Mouse (Mus musculus): ENCODE data around the gene Slc41a3.

Slc41a3 gene

DNA sequence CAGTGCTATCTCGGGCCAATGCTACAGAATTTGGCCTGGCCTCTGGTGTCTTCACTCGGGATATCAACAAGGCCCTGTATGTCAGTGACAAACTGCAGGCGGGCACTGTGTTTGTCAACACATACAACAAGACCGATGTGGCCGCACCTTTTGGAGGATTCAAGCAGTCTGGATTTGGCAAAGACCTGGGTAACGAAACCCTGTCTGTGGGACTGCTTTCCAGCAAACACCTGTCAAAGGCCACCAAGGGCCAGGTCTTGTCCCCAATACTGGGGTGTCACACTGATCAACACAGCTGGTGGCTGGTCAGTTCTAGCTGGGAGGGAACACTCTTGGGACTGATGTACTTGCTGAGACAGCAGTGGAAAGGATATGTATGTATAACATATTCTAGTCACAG lies 6.3 kb upstream of the Slc41a3 start:
- no peak for DNase-seq

DNA sequence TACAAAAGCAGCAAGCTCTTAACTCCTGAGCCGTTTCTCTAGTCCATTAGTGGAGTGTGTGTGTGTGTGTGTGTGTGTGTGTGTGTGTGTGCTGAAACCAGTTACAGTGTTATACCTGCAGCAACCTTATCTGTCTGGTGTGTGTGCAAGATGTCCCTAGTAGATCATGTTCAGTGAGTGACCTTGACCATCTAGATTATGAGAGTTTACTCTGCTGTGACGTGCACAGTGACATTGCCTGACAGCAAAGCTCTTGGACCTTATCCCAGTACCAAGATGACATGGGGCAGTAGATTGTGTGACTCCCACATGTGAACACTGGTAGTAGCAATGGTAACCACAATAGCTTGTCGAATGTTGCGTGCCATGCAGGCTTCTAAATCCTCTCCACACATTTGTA lies 4.2 kb upstream of the Slc41a3 start:
- DNase-seq = no peak

DNA sequence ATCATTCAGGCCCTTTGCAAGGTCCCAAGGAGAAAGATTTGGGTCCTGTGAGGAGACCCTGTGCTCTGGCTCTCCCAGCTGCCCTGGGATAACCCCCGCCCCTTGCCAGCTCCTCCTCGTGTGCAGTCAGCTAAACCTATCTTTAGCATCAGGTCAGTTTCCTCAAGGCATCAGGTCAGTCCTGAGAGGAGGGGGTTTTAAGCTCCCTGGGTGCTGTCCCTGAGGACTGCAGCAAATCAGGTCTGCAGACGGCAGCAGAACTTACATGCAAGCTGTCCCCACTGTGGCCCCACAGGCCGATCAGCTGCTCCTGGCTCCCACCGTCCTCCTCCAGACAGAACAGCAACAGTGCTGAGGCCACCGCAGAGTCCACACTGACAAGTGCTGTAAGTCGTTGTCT lies 2.8 kb upstream of the Slc41a3 start:
- DNase-seq = no peak

DNA sequence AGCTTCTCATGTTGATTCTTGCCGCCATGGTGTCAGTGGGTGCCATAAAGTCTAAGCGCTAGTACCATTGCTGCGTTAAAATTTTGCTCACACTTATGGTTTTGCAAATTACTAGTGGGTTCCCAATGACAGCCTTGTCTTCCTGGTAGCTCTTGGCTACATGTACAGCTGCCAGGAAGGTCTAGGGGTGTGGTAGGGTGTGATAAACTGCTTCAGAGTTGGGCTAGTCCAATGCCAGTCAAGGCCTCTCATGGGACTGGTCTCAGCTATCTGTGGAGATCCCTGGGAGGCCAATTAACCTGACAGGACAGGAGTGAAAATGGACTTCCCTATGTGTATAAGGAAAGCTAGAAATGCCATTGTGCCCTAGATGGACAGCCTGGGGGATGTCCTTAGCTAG lies 2.2 kb upstream of the Slc41a3 start:
- no peak for DNase-seq

DNA sequence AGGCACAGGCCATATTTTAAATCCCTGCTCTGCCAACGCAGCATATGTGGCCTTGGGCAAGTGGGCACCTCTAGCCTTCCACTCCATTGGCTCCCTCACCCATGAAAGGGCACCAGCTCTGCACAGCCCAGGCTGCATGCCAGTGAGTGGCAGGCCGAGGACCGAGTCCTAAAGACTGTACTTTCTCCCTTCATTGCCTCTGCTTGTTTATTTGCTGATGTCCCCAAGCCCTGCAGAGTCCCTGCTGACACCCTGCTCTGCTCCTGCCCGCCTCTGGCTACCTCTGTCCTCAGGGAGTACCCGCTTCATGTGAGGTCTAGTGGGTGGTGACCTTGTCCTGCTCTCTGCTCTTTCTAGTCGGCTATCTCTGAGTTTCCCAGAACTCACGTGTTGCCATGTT lies 1.4 kb upstream of the Slc41a3 start:
- DNase-seq = no peak

DNA sequence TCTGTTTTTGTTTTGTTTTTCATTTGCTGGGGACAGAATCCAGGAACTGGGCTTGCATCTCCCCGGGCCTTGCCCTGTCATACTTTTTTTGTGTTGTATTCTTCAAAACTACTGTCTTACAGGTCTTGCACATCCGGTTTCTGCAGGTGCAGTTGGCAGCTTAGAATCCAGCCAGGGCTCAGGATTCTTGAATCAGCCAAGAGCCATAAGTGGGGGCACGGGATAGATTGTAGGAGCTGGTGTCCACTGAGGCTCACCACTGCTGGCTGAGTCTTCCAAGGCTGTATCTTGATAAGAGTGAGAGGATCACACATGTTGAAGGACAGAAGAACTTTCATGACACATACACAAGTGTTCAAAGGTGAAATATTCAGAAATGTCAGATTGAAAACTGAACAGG lies 395 bp upstream of the Slc41a3 start:
- DNase-seq = no peak

DNA sequence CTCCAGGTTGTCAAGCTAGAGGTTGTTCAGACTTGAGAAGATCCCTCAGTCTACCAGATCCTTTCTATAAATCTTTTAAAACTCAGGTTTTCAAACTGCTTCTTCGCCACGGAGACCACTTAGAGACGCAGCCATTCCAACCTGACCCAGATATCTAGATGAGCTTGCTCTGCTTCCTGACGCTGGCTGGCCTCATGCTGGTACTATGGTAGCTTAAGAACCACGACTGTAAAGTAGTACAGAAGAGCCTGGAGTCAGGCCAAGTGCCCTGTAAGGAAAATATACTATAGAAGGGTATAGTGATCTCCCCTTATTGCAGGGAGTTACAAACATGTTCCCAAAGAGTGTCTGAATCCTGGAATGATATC lies 757 bp downstream of the Slc41a3 start:
- no peak for DNase-seq

DNA sequence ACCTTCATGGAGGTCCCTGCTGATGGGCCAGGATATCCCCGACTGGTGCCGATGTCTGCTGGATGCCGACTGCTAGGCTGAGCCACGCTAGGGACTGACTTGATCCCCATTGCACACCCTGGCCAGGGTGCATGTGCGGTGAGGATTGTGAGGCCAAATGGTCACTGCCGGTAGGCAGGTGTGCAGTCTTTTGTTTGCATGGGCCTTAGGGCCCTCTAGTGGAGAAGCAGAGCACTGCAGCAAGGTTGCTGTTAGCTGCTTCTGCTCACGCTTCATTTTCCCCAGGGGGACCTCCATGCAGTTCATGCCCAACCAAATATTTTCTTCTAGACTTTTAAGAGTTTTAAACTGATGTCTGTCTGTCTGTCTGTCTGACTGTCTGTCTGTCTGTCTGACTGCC lies 2.0 kb downstream of the Slc41a3 start:
- peak; percentile 68 to 74 for DNase-seq

DNA sequence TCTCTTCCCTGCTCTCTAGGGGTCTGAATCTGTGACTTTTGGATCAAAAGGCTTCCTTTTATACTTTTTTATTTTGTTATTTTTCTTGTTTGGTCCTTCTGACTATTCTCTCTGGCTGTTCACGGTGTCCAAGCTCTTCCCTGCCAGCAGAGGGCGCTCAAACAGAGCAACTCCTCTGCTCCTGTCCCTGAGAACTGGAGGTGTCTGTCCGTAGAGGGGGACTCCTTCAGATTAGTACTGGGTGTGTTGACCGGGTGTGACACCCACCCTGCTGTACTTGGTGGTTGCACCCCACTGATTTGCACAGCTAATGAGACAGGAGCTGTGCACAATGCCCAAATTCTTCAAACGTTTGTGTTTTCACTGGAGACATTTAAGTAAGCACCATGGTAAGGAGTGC lies 2.7 kb downstream of the Slc41a3 start:
- peak; percentile 62 to 75 for DNase-seq

DNA sequence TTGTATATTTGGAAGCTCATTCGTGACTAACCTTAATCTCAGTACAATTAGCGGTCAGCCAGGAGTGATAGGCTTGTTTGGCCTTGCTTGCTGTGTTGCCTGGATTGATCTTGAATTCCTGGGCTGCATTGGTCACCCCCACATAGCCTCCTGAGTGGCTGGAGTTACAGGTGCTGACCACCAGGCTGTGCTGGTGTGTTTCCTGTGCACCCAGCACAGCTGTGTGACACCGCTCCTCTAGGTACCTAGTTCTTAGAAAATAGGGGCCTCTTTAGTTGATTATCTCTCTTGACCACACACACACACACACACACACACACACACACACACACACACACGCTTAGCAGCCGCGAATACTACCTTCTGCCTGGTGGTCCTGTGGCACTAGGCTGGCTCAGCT lies 3.7 kb downstream of the Slc41a3 start:
- no peak for DNase-seq

DNA sequence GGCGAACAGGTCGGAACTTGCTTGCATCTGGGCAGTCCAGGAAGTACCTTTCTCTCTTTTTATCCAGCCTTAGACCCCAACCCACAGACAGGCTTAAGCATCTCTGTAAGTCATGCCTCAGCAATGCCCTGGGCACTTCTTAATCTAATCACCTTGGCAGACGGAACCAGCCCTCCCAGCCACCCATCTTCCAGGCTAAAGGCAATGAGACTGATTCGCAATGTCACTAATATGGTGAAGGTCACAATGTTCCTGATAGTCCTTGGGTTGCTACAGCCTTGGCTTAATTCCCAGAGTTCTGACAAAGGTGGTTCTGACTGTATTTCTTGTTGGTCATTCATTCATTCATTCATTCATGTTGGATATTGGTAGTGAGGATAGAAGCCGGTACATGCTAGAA lies 5.7 kb downstream of the Slc41a3 start:
- no peak for DNase-seq

DNA sequence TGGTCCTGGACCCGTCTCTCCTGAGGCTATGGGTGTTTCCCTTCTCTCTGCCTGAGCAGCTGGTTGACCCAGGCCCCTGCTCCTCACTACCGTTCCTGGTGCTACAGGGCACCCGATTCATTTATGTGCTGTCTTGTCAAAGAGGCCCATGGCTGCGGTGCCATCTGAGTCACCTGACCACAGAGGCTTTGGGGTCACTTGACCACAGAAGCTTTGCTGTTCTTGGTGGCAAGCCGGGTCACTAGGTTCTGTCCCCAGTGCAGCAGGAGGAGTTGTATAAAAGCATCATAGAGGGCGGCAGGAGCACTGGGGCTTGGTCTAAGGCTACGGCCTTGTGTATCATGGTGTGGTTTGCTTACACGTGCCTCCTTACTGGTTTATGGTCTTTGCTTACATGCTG lies 8.8 kb downstream of the Slc41a3 start:
- DNase-seq = no peak

DNA sequence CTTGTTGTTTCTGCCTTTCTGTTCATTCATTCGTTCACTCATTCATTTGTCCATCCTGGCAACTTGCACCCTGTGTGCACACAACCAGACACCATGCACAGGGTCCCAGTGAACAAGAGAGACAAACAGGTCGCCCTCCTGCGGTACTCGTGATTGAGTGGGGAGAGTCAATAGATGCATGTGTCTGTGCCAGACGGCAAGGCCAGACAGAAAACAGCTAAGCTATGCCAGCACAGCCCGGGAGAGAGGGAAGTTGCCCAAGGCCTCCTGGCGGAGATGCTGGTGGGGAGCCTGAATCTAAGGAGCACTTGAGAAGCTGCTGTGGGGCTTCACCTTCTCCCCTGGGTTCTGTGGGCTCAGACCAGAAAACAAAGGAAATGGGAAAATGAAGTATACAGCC lies 10.8 kb downstream of the Slc41a3 start:
- DNase-seq = no peak

DNA sequence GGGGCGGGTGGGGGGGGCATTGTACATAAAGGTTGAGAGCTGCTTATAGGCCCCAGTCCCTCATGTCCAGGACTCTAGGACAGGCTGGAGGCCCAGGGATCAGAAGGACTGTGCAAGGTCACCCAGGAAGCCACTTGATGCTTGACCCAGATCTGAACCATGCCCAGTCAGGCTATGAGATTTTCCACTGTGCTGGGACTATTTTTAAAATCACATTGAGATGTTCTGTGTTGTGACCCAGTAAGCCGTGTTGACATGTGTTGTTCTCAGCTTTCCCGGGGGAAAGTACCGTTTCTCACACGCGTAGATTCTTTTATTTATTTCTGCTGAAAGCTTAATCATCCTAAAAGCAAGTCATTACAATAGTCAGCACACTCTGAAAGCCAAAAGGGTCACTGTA lies 11.5 kb downstream of the Slc41a3 start:
- DNase-seq = no peak

DNA sequence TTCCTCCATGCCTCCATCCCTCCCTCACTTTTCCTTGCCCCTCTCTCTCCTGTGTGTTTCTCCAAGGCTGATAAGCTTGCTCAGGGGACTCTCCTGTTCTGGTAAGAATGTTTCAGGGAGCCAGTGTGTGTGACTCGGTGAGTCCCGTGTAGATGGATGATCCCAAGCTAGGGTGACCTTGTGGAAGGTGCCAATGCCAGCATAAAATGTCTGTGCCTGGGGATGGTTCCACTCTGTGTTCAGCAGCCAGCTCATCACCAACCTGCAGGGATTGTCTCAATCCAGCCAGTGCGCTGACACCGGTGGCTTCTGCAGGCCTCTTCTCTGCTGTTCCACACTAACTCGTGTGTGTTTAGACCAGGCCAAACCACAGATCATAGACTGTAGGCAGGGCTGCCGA lies 12.0 kb downstream of the Slc41a3 start:
- no peak for DNase-seq

DNA sequence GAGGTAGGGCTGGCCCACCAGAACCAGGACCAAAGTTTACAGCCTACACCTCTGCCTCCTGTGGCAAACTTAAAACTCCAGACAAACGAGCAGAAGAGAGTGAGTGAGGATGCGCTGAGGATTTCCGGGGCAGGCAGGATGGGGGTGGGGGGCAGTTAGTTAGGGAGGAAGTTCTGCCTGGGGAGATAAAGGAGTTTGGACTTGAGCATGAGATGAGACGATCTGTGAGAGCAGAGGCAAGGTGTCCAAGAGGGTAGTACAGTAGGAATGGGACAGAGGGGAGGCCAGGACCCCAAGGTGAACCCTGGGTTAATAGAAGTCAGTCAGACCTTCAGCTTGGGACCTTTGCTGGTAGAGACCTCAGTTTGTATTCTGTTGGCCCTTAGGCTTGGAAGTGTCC lies 13.7 kb downstream of the Slc41a3 start:
- DNase-seq = no peak

DNA sequence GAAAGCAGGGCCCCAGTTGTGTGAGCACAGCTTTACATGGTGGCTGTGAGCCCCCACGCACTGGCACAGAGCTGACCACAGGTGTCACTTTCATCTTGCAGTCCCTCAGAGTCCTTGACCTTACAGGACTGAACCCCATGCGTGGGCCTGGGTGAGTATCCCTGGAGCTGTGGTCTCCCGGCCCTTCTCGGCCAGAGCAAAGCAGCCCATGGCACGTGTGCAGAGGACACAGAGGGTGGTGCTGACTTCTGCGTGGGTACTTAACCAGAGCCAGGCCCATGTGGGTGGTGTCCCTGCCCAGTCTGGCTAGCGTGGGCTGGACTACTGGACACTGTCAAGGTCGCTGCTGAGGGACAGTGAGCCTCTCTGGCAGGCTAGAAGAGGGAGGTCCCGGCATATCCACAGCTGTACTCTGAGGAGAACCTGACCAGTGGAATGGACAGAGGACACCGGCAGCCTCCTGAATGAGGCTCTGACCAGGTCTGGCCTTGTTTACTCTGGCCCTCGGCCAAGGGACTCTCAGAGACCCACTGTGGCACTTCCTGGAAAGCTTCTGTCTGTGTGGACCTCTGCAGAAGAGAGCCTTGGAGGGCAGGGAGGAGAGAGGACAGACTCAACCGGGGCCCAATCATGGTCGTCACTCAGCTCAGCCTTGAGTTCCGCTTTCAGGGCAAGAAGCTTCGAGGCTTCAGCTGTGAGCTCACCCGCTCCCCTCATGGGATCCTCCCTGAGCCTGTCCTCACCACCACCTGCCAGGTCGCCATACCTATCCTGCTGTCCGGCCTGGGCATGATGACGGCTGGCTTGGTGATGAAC lies 14.5 kb downstream of the Slc41a3 start:
- no peak for DNase-seq

DNA sequence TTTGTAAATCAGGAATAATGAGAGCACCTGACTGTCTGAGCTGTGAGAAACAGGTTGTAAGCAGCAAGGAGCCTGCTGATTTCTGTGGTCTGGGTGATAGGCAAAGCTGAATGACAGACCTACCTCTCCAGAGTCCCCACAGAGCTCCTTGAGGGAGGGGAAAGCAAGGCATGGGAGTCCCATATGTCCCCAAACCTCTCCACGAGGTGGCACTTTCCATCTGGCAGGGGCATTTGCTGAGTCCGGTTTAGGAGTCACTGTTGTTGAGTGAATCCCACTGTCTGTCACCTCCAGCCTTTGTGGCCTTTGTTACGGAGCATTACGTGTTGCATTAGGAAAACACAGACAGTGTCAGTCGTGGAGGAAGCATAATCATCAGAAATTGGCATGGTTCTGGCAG lies 15.4 kb downstream of the Slc41a3 start:
- DNase-seq = no peak

DNA sequence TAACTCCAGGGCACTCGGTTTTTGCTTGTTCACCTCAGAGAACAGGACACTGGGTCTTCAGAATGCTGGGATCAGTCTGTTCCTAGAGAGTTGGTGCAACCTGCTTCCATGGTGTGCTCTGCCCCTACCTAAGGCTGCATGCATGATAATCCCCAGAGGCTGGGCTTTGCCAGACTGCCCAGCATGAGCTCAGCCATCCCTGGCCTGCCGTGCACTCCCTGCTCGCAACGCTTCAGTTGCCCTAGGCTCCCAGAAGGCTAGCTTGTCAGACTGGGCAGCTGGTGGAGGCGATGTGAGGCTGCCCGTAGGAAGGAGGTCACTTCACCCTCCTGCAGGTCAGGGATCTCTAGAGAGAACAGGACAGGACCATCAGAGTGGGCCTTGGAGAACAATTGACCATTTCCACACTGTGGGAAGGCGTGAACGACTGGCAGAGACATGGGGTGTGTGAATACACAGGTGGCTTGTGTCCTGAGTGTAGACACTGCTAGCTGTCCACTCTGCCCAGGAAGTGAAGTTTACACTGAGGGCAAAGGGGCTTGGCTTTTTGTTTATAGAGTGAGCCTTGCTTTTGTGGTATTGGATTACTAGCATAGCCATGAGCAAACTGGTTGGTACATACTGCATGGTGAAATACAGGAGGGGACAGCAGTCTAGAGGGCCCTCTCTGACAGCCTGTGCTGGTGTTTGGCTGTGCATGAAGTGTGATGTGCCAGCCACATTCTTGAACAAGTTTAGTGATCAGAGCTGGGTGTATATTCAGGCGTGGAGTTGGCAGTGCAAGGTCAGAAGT lies 16.5 kb downstream of the Slc41a3 start:
- DNase-seq = no peak

DNA sequence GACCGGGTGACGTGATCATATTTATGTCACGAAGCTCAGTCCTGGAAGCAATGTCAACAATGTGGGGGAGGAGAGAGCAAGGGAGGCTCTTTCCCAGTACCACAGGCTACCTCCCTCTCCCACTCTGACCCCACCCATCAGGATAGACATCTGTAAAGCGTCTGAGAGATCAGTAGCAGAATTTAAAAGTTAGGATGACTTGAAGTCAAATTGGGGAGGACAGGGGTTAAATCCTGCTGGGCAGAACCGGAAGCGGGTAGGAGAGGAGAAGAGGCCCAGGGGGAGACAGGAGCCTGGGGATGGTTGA lies 17.0 kb downstream of the Slc41a3 start:
- no peak for DNase-seq

DNA sequence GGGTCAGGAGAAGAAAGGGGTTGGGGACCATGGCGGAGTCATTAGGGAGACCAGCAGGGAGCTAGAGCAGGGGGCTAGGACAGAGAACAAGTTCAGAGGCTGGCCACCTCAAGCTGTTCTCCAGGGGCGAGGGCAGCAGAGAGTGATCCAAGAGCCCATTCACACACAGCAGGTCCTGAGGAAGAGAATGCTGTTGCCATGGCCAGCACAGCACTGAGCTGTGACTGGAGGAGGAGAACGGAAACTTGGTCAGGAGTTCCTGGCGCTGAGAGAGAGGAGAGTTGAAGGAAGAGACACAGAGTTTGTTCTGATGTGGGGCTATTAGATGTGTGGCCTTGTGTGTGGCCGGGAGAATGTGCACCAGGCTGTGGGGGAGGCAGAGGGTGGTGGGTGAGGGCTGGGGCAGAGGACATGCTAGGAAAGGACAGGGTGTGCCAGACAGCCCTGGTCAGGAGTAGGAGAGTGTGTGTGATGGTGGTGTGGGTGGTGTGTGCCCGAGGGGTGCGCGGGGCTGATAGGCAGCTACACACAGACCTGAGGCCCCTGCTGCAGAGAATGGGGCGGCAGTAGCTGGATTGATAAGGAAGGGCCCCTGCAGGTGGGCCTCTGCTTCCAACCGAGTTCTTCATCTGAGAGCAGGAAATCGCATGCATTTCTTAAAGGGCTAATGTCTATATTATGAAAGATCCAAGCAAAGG lies 18.4 kb downstream of the Slc41a3 start:
- no peak for DNase-seq

DNA sequence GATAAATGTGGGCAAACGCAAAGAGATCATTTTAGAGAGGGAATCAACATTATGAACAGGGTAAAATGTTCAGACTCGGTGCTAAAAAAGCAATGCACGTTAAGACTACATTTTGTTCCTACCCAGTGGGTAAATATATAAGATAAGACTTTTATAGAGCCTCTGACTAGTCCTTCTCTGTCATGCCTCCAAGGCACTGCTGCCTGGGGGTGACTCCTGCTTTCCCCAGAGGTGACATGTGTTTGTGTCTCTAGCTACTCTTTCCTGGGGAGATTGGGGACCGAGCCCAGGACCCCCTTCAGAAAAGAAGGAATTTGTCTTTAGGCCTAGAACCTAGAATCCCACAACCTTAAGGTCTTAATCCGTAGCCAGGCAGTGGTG lies 18.9 kb downstream of the Slc41a3 start:
- no peak for DNase-seq

DNA sequence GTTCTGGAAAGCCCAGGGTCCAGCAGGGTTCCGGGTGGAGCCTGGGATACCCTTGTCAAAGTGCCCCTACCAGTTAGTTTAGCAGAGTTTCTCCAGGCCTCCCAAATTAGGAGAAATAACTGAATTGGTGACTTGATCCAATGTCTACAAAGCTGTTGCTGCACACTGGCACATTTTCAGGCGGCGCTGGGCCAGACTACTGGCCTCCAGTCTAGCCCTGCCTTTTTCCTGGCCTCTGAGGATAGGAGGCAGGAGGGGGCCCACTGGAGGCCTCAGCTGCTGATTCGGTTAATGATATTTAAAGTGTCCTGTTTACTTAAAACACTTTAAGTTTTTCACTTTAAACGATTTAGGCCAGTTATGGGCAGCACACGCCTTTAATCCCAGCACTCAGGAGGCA lies 19.7 kb downstream of the Slc41a3 start:
- DNase-seq = peak in 1 of 2 experiments; percentile 21

DNA sequence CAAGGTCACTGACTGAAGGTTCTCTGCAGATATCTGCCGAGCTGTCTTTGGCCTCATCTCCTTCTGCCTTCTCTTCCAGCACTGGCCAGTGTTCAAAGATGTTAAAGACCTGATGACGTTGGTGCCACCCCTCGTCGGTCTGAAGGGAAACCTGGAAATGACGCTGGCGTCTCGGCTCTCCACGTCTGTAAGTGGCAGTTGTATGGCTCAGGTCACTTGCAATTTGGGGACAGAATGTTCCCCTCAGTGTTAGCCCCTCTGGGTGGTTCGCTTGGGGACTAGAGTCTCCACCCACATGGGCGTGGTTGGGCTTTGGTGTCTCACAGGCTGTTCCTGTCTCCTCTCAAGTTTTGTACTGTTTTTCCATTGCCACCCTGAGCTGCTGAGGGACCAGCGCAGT lies 20.2 kb downstream of the Slc41a3 start:
- DNase-seq = no peak

All from cerebellum, adult 18-20 months (tissue).